In the genomic region with DNA sequence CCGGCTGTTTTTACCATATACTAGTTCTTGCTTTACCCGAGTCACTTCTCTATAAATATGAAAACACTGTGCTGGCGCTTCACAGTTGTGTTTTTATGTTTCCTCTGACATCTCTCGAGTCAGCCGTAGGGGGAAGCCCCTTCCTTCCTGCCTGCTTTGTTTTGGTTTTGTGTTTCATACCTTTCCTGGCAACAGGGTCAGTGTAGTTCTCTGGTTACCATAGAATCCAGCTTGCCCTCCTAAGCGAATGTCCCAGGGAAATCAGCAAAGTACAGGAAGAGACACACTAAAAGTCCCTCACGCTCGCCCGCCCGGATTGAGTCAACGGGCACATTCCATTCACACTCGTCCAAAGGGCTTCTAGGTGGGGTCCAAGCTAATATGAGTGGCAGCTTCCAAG, we compare ENCODE assay signal across 8 mouse cellular contexts.
DNase-seq lines count a peak whose midpoint lies in the region; ATAC-seq and TF ChIP-seq lines count a peak whose summit lies in the region.

No protein-coding gene starts in this region.

- ATAC-seq in hindbrain, embryonic 14.5 days (ENCODE audit: low FRiP score) = no peak
- no peak for ATAC-seq in limb, embryonic 15.5 days (ENCODE audit: insufficient number of reproducible peaks, low FRiP score, low TSS enrichment, low read depth)
- ATAC-seq in neural tube, embryonic 13.5 days (ENCODE audit: low read depth) = no peak

- DNase-seq in ovary, adult 18-20 months (ENCODE audit: low spot score) = peak; percentile 10
- DNase-seq in ovary, postnatal 10 days (ENCODE audit: low spot score) = no peak
- peak; percentile 55 for DNase-seq in gastrocnemius, adult 2 months
- no peak for DNase-seq in hindbrain, embryonic 14.5 days (ENCODE audit: low spot score)
- no peak for DNase-seq in right cerebral cortex, adult 18-20 months
- no peak for DNase-seq in layer of hippocampus, adult 2 months (ENCODE audit: low spot score in 2 of 2)

- H3K4me3 ChIP-seq in gastrocnemius, adult 2 months = peak overlapping the region; percentile 58
- no peak overlapping the region for H3K4me3 ChIP-seq in hindbrain, embryonic 14.5 days (replicated peaks; ENCODE audit: low read length)
- H3K4me3 ChIP-seq in limb, embryonic 15.5 days = peak overlapping the region; percentile 21
- no peak overlapping the region for H3K4me3 ChIP-seq in neural tube, embryonic 13.5 days
- no peak overlapping the region for H3K4me3 ChIP-seq in layer of hippocampus, adult 2 months

- TF ChIP-seq CTCF in gastrocnemius, adult 2 months (IDR thresholded peaks at IDR 0.05) = no peak
- TF ChIP-seq CTCF in layer of hippocampus, adult 2 months (conservative IDR thresholded peaks at IDR 0.05) = no peak

- WGBS in hindbrain, embryonic 14.5 days = 53% methylated on average over 12 of the region's 12 CpGs
- WGBS in limb, embryonic 15.5 days = 11% methylated on average over 12 of the region's 12 CpGs
- WGBS in neural tube, embryonic 13.5 days = 53% methylated on average over 12 of the region's 12 CpGs

- intact Hi-C loops in gastrocnemius, adult 2 months (cut with DNase I) = no loop called here

- peak overlapping the region; percentile 30 for H3K4me2 ChIP-seq in hindbrain, embryonic 14.5 days (replicated peaks)
- peak overlapping the region; percentile 42 for H3K4me2 ChIP-seq in limb, embryonic 15.5 days
- peak overlapping the region; percentile 13; the same call in 1 of the 2 replicates for H3K4me2 ChIP-seq in neural tube, embryonic 13.5 days

- H3K4me1 ChIP-seq in hindbrain, embryonic 14.5 days (replicated peaks; ENCODE audit: control insufficient read depth, insufficient read depth, low read length) = no peaks in the 10 kb centered on the region
- peaks cover 9% of the 10 kb centered on the region for H3K4me1 ChIP-seq in limb, embryonic 15.5 days
- peaks cover 6% of the 10 kb centered on the region; the same call in 1 of the 2 replicates for H3K4me1 ChIP-seq in neural tube, embryonic 13.5 days (replicated peaks)

- no peaks in the 10 kb centered on the region for H3K36me3 ChIP-seq in hindbrain, embryonic 14.5 days (replicated peaks; ENCODE audit: control insufficient read depth, insufficient read depth)
- no peaks in the 10 kb centered on the region for H3K36me3 ChIP-seq in limb, embryonic 15.5 days
- H3K36me3 ChIP-seq in neural tube, embryonic 13.5 days = no peaks in the 10 kb centered on the region

- H3K27ac ChIP-seq in gastrocnemius, adult 2 months = peak overlapping the region; percentile 76
- H3K27ac ChIP-seq in hindbrain, embryonic 14.5 days = no peak overlapping the region
- H3K27ac ChIP-seq in limb, embryonic 15.5 days = peak overlapping the region; percentile 47; the same call in 1 of the 2 replicates
- no peak overlapping the region for H3K27ac ChIP-seq in neural tube, embryonic 13.5 days (replicated peaks)
- H3K27ac ChIP-seq in layer of hippocampus, adult 2 months = no peak overlapping the region

- H3K27me3 ChIP-seq in hindbrain, embryonic 14.5 days (ENCODE audit: control insufficient read depth, insufficient read depth, low read length) = no peaks in the 10 kb centered on the region
- no peaks in the 10 kb centered on the region for H3K27me3 ChIP-seq in limb, embryonic 15.5 days
- no peaks in the 10 kb centered on the region for H3K27me3 ChIP-seq in neural tube, embryonic 13.5 days

- H3K9ac ChIP-seq in hindbrain, embryonic 14.5 days = no peak overlapping the region
- H3K9ac ChIP-seq in limb, embryonic 15.5 days = 0 out of 2 replicates have a peak overlapping the region, but pooled peaks have one; percentile 20
- H3K9ac ChIP-seq in neural tube, embryonic 13.5 days = no peak overlapping the region

- no peaks in the 10 kb centered on the region for H3K9me3 ChIP-seq in hindbrain, embryonic 14.5 days (ENCODE audit: control insufficient read depth, low read length)
- no peaks in the 10 kb centered on the region for H3K9me3 ChIP-seq in limb, embryonic 15.5 days
- H3K9me3 ChIP-seq in neural tube, embryonic 13.5 days = no peaks in the 10 kb centered on the region

Comparison
In these comparisons a context has a peak if more than half of its experiments do, and no peak if none do; other contexts are left out.
1. DNase-seq: peak in ovary, adult 18-20 months (single experiment) and gastrocnemius, adult 2 months (single experiment); none in ovary, postnatal 10 days (single experiment), hindbrain, embryonic 14.5 days (single experiment), right cerebral cortex, adult 18-20 months (single experiment) and layer of hippocampus, adult 2 months (0 of 2).
2. H3K27ac ChIP-seq: peak in gastrocnemius, adult 2 months (single experiment) and limb, embryonic 15.5 days (single experiment); none in hindbrain, embryonic 14.5 days (single experiment), neural tube, embryonic 13.5 days (single experiment) and layer of hippocampus, adult 2 months (single experiment).
3. H3K4me3 ChIP-seq: peak in gastrocnemius, adult 2 months (single experiment) and limb, embryonic 15.5 days (single experiment); none in hindbrain, embryonic 14.5 days (single experiment), neural tube, embryonic 13.5 days (single experiment) and layer of hippocampus, adult 2 months (single experiment).
4. Peak in every context shown above with its lines, with median percentiles within 50 percentile points of each other: H3K4me2 ChIP-seq.